Mouse (Mus musculus) granulocyte monocyte progenitor cell, adult 5-6 weeks (primary cell): ENCODE measurements around the gene Lect2. TPM values are rescaled to one million over a fixed set of nuclear protein-coding genes. Genes with fewer than 3 reads are reported as not detected.

Source experiments
- ATAC-seq: replicated peaks from 2 replicates; pipeline ENCODE4 v1.8.0; 2016; ENCODE audit warnings: mild to moderate bottlenecking, moderate TSS enrichment, inconsistent platforms; ENCODE audit not compliant: poor library complexity, severe bottlenecking
- total RNA-seq, 2 experiments: library from RNA; stranded (forward) in 1 of 2; stranded (reverse) in 1 of 2; fragments of 200-712, 200-1000 nt in 1 of 2; fragments of >200 nt in 1 of 2; fragmentation: Nextera tagmentation in 1 of 2; gene quantifications; 2 replicates each; pipeline ENCODE4 v1.2.3; 2014 to 2017

The Lect2 gene
- total RNA-seq, 2 experiments from 2014 or later = not detected

GRCm38 (mm10) chr13:56558811-56559210 lies 10.5 kb upstream of the Lect2 start:
- no peak for ATAC-seq

GRCm38 (mm10) chr13:56556701-56557100 lies 8.4 kb upstream of the Lect2 start:
- ATAC-seq = no peak

- ATAC-seq = 0 out of 2 replicates have a peak, but pooled peaks have one; percentile 34
Observed at GRCm38 (mm10) chr13:56555957-56556356, 7.7 kb upstream of the Lect2 start.

DNA sequence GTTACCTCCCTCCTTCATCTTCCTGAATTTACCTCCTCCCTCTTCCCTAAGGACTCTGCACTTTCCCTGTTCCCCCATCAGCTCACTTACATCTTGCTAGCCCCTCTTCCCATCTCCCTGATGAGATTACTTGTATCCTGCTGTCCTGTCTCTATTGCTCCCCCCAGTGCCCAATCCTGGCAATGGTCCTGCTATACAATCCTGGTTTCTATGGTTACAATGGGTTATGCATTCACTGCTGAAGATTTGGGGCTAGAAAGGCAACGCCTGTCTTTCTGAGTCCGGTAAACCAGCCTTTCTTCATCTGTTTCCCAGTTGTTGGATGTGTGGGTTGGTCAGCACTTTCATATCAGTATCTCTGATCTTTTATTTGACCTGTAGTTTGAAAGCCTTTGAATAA lies 6.1 kb upstream of the Lect2 start:
- ATAC-seq = peak; percentile 70

DNA sequence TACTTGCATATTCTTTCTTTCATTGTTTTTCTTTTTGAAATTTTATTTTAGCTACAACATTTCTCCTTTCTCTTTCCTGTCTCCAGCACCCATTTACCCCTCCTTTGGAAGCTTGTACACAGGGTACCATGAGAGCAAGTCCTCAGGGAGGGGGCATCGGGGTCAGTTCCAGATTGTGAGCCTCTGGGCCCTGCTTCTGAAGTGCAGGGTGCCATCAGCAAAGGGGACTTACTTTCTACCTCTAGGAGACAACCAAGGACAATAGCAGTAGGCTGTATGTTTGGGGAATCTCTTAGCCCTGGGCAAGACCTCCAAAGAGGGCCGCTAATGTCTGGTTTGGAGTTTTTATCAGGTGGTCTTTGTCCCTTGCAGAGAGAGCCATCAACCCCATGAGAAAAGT lies 5.6 kb upstream of the Lect2 start:
- ATAC-seq = no peak

- ATAC-seq = no peak
Observed at GRCm38 (mm10) chr13:56551661-56552060, 3.4 kb upstream of the Lect2 start.

- no peak for ATAC-seq
Observed at GRCm38 (mm10) chr13:56550574-56550973, 2.3 kb upstream of the Lect2 start.

DNA sequence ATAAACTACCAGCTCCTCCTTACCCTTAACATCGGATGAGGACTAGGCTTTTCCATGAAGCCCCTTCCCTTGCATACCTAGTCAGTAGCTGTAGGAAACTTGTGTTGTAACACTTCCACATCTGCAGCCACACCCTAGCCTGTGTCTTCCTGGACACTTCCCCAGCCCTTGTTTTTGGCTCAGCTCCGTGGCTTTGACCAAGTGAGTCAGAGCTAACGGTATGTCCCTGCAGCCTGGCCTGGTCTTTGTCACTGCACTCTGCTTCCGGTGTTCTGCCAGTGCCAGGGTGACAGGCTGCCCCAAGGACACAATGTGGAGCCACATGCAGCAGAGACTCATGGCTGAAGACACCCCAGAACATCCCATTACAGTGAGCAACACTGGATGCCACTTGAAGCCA lies 1.1 kb upstream of the Lect2 start:
- ATAC-seq = peak; percentile 93

DNA sequence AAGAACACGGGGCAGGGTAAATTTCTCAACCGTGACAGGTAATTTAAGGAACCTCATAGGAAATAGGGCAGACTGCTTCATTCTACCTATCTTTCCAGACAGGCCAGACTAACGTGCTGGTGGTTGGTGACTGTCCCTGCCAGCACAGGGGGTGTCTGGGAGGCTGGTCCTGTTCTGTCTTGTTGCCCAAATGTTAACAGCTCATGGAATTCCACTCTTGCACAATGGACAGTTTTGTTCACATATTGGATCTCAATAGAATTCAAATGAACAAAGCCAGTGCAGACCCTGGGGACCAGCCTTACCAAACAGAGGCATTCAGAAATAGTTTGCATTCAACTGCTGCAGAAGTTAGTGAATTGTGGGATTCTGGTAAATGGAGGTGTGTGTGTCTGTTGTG lies 3.3 kb downstream of the Lect2 start:
- ATAC-seq = no peak

- ATAC-seq = no peak
Observed at GRCm38 (mm10) chr13:56543805-56544204, 4.5 kb downstream of the Lect2 start.

GRCm38 (mm10) chr13:56539846-56540245 lies 8.5 kb downstream of the Lect2 start:
- no peak for ATAC-seq

- no peak for ATAC-seq
Observed at GRCm38 (mm10) chr13:56537026-56537425, 11.3 kb downstream of the Lect2 start.

GRCm38 (mm10) chr13:56535570-56535969 lies 12.7 kb downstream of the Lect2 start:
- ATAC-seq = no peak

GRCm38 (mm10) chr13:56534931-56535330 lies 13.4 kb downstream of the Lect2 start:
- no peak for ATAC-seq

- peak; percentile 76 for ATAC-seq
Observed at GRCm38 (mm10) chr13:56529685-56530084, 18.6 kb downstream of the Lect2 start.

DNA sequence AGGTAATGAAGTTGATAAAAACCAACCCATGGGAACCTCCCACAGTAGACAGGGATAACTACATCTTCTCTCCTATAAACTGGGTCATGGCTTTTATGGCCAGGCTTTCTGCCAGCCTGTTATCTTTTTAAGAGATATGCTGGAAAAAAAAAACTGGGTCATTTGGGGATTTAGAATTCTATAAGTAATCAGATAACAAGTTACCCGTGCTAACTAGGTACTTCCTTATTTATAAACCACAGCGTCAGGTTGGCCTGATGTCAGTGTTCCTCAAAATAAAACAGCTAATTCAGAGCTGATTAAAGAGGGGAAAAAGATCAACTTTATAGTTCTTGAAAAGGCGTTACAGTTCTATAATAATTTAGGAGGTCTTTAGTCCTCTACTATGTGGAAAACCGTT lies 19.3 kb downstream of the Lect2 start:
- ATAC-seq = peak; percentile 73

- ATAC-seq = no peak
Observed at GRCm38 (mm10) chr13:56528281-56528680, 20.0 kb downstream of the Lect2 start.

DNA sequence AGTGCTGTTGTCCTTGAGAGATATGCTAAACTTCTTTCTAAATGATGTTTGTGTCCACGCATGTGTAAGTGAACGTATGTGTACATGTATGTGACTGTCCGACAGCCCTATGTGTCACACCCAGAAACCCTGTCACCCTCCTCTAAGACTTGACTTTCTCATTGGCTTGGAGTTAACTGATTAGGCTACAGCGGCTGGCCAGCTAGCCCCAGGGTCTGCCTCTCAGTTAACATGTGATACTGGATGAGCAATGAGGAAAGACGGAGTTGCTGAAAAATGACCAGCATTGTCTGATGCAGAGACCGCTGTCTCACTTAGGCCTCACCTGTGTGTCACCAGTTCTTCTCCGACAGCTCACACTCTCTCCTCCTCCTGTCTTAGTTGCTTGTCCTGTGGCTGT lies 20.5 kb downstream of the Lect2 start:
- no peak for ATAC-seq

DNA sequence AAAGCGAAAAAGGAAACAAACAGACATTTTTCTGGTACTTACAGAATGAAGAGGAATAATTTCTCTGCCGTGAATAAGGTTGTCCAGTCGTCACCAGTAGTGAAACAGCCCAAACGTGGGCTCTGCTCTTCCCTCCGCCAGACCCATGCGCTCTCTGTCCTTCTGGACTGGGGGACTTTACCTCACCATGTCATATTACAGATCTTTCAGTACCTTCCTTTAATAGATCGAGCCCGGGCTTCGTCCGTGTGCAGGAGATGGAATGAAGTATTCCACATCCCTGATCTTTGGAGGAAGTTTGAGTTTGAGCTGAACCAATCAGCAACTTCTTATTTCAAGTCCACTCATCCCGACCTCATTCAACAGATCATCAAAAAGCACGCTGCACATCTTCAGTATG lies 21.4 kb downstream of the Lect2 start:
- no peak for ATAC-seq

- no peak for ATAC-seq
Observed at GRCm38 (mm10) chr13:56522821-56523167, 25.5 kb downstream of the Lect2 start.

DNA sequence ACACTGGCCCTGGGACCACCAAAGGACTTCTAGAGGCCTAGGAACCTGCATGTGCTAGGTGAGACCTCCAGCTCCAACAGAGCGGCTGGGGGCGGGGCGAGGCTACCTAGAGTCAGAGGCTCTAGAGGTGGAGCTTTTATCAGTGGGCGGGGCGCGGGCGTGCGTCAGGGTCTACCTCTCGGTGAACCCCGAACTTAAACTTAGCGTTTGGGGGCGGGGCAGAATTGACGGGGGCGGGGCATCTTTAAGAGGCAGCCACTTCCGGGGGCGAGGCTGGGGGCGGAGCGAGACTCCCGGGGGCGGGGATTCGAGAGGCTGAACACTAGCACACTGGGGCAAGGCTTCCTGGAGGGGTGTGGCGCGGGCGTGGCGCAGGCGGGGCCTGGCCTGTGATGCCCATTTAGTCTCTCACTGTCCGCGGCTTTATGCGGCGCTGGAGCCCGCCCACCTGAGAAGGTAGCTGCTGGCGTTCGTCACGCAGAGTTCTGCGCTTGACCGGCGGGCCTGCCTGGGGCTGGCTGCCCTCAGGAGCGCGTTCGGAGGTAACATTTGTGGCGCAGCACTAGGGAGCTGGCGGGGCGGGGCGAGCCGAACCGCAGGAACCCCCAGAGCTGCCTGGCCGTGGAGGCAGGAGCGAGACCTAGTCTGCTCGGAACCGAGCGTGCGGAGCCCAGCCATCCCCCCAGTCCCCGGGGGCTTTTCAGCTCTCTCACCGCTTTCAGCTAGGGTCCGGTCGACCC lies 26.1 kb downstream of the Lect2 start, which contains the start of gene Fbxl21:
TSS of gene Fbxl21 (plus strand) at position 392 of the 740 bp plus-strand sequence.
- ATAC-seq = peak; percentile 96

DNA sequence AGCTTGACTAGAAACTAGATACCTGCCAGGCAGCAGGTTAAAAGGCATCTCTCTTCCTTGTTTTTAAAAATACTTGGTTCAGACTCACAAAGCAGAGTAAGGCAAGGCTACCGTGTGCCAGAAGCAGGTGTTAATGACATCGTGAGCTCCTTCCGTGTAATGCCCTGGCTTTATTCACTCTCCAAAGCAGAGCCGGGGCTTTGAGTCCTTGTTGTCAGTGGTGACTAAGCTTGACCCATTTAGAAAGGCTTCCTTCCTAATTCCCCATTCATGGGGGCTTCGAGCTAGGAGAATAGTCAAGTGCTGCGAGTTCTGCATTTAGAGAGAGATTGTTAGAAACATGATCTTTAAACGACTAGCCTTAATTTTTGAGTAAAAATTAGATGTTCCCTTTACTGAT lies 31.5 kb downstream of the Lect2 start:
- no peak for ATAC-seq
